Mouse (Mus musculus) megakaryocyte-erythroid progenitor cell, adult 5 weeks (primary cell): ENCODE measurements around the gene Gm8251. TPM values are rescaled to one million over a fixed set of nuclear protein-coding genes. Genes with fewer than 3 reads are reported as not detected.

ENCODE experiments used
- polyA plus RNA-seq: library from polyadenylated mRNA; stranded (reverse); fragments of >175 nt; gene quantifications from 2 replicates; pipeline ENCODE4 v1.2.3, GENCODE M21; 2012

Gm8251 gene
- 0.04 TPM in 1 of 2 replicates, not detected in the other for polyA plus RNA-seq

GRCm38 (mm10) chr1:44061836-44062235, at the start of gene Gm8251:
Gm8251 (minus strand) TSS chr1:44061936.

GRCm38 (mm10) chr1:44102259-44102717, 40.6 kb upstream of the Gm8251 start, which contains the start of gene Tex30:
Tex30 (minus strand) TSS chr1:44102441.

GRCm38 (mm10) chr1:44019934-44020333, 41.8 kb downstream of the Gm8251 start, which contains the start of gene Mettl21c:
Mettl21c (minus strand) TSS chr1:44020034.

Other genes with a start within 250 kb of the Gm8251 start
- gene Uxs1, start 234.1 kb downstream of the Gm8251 start, polyA plus RNA-seq: 15.5 and 18.3 TPM in 2 replicates
- gene Tpp2, start 128.3 kb downstream of the Gm8251 start, polyA plus RNA-seq: 7.1 and 9.6 TPM in 2 replicates
- not detected in 2 replicates for gene Mettl21c, start 41.9 kb downstream of the Gm8251 start, polyA plus RNA-seq
- 19.6 and 20.4 TPM in 2 replicates for gene Tex30, start 40.5 kb upstream of the Gm8251 start, polyA plus RNA-seq
- 7.6 and 8.2 TPM in 2 replicates for gene Kdelc1, start 56.9 kb upstream of the Gm8251 start, polyA plus RNA-seq
- 1.1 and 2.4 TPM in 2 replicates for gene Bivm, start 57.0 kb upstream of the Gm8251 start, polyA plus RNA-seq
- gene Ercc5, start 85.8 kb upstream of the Gm8251 start, polyA plus RNA-seq: 1.7 and 2.1 TPM in 2 replicates
- gene Mettl21e, start 157.0 kb upstream of the Gm8251 start, polyA plus RNA-seq: 0.04 TPM in 1 of 2 replicates, not detected in the other